Mouse (Mus musculus) T-helper 2 cell (primary cell): ENCODE measurements around the gene Plk5.
"Not testable (repeated sequence)": the region's sequence is repeated elsewhere in the genome, so short reads cannot be mapped to it uniquely, and the experiment has no call there.

Experiments used
- in situ Hi-C: fragments of 300-600 bp; cut with MboI, MseI; formaldehyde crosslinking; loops from one replicate; pipeline ENCODE4 v1.15.1; 2025; ENCODE audit warnings: high pct_unique_total_duplicates

The Plk5 gene

GRCm38 (mm10) chr10:80330888-80331287 is 25.4 kb upstream of the Plk5 start:
- in situ Hi-C loops: no loop called here

GRCm38 (mm10) chr10:80331636-80332524 is 24.4 kb upstream of the Plk5 start:
- in situ Hi-C loops: no loop called here

- in situ Hi-C loops: no loop called here
These were observed 23.7 kb upstream of the Plk5 start for GRCm38 (mm10) chr10:80332525-80332989.

- in situ Hi-C loops: no loop called here
These were observed 20.0 kb upstream of the Plk5 start for GRCm38 (mm10) chr10:80336263-80336662.

- in situ Hi-C loops: no loop called here
These were observed 16.1 kb upstream of the Plk5 start for GRCm38 (mm10) chr10:80339941-80340750.

GRCm38 (mm10) chr10:80341026-80341425 is 15.2 kb upstream of the Plk5 start:
- in situ Hi-C loops: no loop called here

- in situ Hi-C loops: no loop called here
These were observed 14.6 kb upstream of the Plk5 start for GRCm38 (mm10) chr10:80341491-80342304.

GRCm38 (mm10) chr10:80342305-80342748 is 13.9 kb upstream of the Plk5 start:
- in situ Hi-C loops: no loop called here

GRCm38 (mm10) chr10:80342749-80343424 is 13.4 kb upstream of the Plk5 start:
- in situ Hi-C loops: no loop called here

GRCm38 (mm10) chr10:80343425-80343895 is 12.8 kb upstream of the Plk5 start:
- in situ Hi-C loops: no loop called here

GRCm38 (mm10) chr10:80344131-80344661 is 12.1 kb upstream of the Plk5 start:
- in situ Hi-C loops: no loop called here

- in situ Hi-C loops: no loop called here
These were observed 11.1 kb upstream of the Plk5 start for GRCm38 (mm10) chr10:80345122-80345521.

- in situ Hi-C loops: not testable (repeated sequence)
These were observed 10.3 kb upstream of the Plk5 start for GRCm38 (mm10) chr10:80345929-80346328.

- in situ Hi-C loops: no loop called here
These were observed 8.7 kb upstream of the Plk5 start for GRCm38 (mm10) chr10:80347514-80347967.

- in situ Hi-C loops: no loop called here
These were observed 7.9 kb upstream of the Plk5 start, which contains the start of gene Adamtsl5 for GRCm38 (mm10) chr10:80348244-80348781. Gene Adamtsl5, minus strand, starts transcription at chr10:80348412.

GRCm38 (mm10) chr10:80348981-80349380 is 7.3 kb upstream of the Plk5 start:
- in situ Hi-C loops: no loop called here

GRCm38 (mm10) chr10:80350292-80350691 is 6.0 kb upstream of the Plk5 start:
- in situ Hi-C loops: no loop called here

- in situ Hi-C loops: no loop called here
These were observed 4.4 kb upstream of the Plk5 start for GRCm38 (mm10) chr10:80351896-80352295.

GRCm38 (mm10) chr10:80352727-80353126 is 3.5 kb upstream of the Plk5 start:
- in situ Hi-C loops: no loop called here

- in situ Hi-C loops: no loop called here
These were observed 828 bp upstream of the Plk5 start for GRCm38 (mm10) chr10:80355431-80355830.
